Mouse (Mus musculus) midbrain, embryonic 11.5 days (tissue): ENCODE results near the gene AK157302. TPM values are rescaled to one million over a fixed set of nuclear protein-coding genes. Genes with fewer than 3 reads are reported as not detected.
"Not testable (repeated sequence)": the region's sequence is repeated elsewhere in the genome, so short reads cannot be mapped to it uniquely, and the experiment has no call there.

Source experiments
- ATAC-seq: fragments of 200-750 bp; cut with Nextera tagmentation; 2 replicates; pipeline ENCODE4 v1.8.0; 2017; ENCODE audit warnings: moderate TSS enrichment, moderate library complexity; ENCODE audit not compliant: low FRiP score
- DNase-seq: peaks from one replicate; pipeline ENCODE4 v3.0.0; 2015; ENCODE audit warnings: low spot score; ENCODE audit errors: missing footprints
- H3K27ac ChIP-seq: fragments of 300-500 bp; sonication (generic); 2 replicates; pipeline ENCODE4 v1.5.1; 2014; ENCODE audit warnings: low read depth, low read length
- H3K27me3 ChIP-seq: fragments of 300-500 bp; sonication (generic); 2 replicates; pipeline ENCODE4 v1.6.1; 2014; ENCODE audit warnings: mild to moderate bottlenecking, low read length, moderate library complexity, mixed read lengths; ENCODE audit not compliant: control insufficient read depth, insufficient read depth
- H3K36me3 ChIP-seq: fragments of 300-500 bp; sonication (generic); 2 replicates; pipeline ENCODE4 v1.6.1; 2014; ENCODE audit warnings: mild to moderate bottlenecking, low read length, moderate library complexity, mixed read lengths; ENCODE audit not compliant: control insufficient read depth, insufficient read depth
- H3K4me1 ChIP-seq: fragments of 300-500 bp; sonication (generic); 2 replicates; pipeline ENCODE4 v1.6.1; 2014; ENCODE audit warnings: low read length; ENCODE audit not compliant: control insufficient read depth, insufficient read depth
- H3K4me2 ChIP-seq: fragments of 300-500 bp; sonication (generic); 2 replicates; pipeline ENCODE4 v1.6.1; 2014; ENCODE audit warnings: mild to moderate bottlenecking, moderate library complexity
- H3K4me3 ChIP-seq: fragments of 300-500 bp; sonication (generic); 2 replicates; pipeline ENCODE4 v1.5.1; 2014; ENCODE audit warnings: low read depth, low read length
- H3K9ac ChIP-seq: fragments of 300-500 bp; sonication (generic); 2 replicates; pipeline ENCODE4 v1.6.1; 2014; ENCODE audit warnings: low read length
- H3K9me3 ChIP-seq: fragments of 300-500 bp; sonication (generic); 2 replicates; pipeline ENCODE4 v1.6.1; 2016; ENCODE audit warnings: low read length; ENCODE audit not compliant: control insufficient read depth
- WGBS: fragments of 180-500 bp; shearing (Covaris S2); extraction: QIAGEN DNeasy Blood & Tissue Kit; methylation state at CpG from one replicate; pipeline ENCODE4 v1.1.7; 2014; 5-methylcytosine and 5-hydroxymethylcytosine counted together
- polyA plus RNA-seq: library from polyadenylated mRNA; unstranded; fragments of >200 nt; fragmentation: Nextera tagmentation; extraction: Ambion mirVana; gene quantifications from 2 replicates; pipeline ENCODE4 v1.2.1, GENCODE M21; 2014

The AK157302 gene
- polyA plus RNA-seq, 1 experiment from 2014 or later, result 0.66 TPM

DNA sequence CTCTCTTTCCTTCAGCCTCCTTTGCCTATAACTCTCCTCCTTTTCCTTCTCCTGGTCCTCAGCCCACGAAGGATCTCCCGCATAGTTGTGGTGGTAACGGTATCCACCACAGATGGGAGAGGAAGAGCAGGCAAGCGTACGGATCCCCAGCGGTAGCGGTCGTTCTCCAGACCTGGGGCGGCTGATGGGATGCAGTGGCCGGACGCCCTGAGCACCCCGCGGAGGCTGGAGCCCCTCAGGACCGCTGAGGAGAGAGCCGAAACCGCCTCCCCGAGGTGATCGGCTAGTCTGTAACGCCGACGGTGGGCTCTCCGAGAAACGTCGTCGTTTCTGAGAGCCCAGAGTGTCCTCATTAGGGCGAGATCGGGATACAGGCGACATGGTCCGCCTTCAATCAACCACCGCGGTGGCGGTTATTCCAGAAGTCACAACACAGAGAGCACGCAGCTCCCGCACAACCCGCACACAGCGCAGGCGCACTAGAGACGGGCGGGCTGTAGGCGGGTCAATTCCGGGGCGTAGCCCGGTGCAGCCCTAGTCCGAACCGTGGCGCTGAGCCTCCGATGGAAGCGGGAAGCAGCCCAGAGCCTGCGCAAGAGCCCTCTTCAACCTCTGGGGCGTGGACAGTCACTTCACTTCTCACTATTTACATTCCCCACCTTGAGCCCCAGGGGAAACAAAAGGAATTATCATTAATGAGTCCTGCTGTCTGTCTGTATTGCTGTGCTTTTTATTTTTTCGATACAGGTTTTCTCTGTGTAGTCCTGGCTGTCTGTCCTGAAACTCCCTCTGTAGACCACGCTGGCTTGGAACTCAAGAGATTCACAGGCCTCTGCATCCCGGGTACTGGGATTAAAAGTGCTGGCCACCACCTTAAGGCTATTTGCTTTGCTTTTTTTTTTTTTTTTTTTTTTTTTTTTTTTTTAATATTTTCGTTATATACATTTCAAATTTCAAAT lies 26.7 kb upstream of the AK157302 start, which contains the start of gene Nkapl:
Nkapl (minus strand) TSS at position 449 of the 959 bp plus-strand sequence.
- WGBS, result under 1% methylated on average over 54 of the region's 54 CpGs
- peak within 1 kb of the TSS; percentile 70 for H3K9ac ChIP-seq
- H3K36me3 ChIP-seq, result no peaks in the 10 kb centered on the region
- no peaks in the 10 kb centered on the region for H3K9me3 ChIP-seq
- no peaks in the 10 kb centered on the region; the same call in 1 of the 2 replicates for H3K27me3 ChIP-seq
- H3K4me1 ChIP-seq, result 0 out of 2 replicates have a peak, but pooled peaks cover 2% of the 10 kb centered on the region
- ATAC-seq (peak; percentile 99), DNase-seq (peak; percentile 97)
- H3K4me2 ChIP-seq, result peak within 1 kb of the TSS; percentile 67
- H3K27ac ChIP-seq, result 0 out of 2 replicates have a peak within 1 kb of the TSS, but pooled peaks have one; percentile 1
- H3K4me3 ChIP-seq, result peak within 1 kb of the TSS; percentile 42

DNA sequence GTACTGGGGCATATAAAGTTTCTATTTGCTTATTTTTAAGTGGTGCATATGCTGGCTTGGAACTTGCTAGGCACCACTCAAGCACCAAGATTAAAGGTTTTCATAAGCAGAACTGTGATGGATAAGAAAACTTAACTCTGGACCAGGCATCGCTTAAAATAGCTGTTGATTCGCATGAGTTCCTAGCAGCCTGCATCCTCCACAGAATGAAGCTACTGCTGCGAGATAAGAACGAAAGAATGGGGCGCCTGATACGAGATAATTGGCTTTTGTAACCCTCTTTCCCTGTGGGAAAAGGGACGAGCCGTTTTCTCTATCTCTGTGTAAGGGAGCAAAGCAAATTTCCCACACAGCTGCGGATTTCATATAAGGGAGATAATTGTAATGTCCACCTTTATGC lies 25.9 kb upstream of the AK157302 start:
- H3K9me3 ChIP-seq, result no peaks in the 10 kb centered on the region
- H3K4me2 ChIP-seq, result peak overlapping the region; percentile 67; the same call in 1 of the 2 replicates
- no peak overlapping the region for H3K27ac ChIP-seq
- 0 out of 2 replicates have a peak, but pooled peaks cover 2% of the 10 kb centered on the region for H3K4me1 ChIP-seq
- DNase-seq, result peak; percentile 84
- H3K36me3 ChIP-seq, result no peaks in the 10 kb centered on the region
- H3K9ac ChIP-seq, result no peak overlapping the region
- no peak for ATAC-seq
- H3K4me3 ChIP-seq, result no peak overlapping the region
- no peaks in the 10 kb centered on the region; the same call in 1 of the 2 replicates for H3K27me3 ChIP-seq
- 17% methylated on average over 9 of the region's 9 CpGs for WGBS

DNA sequence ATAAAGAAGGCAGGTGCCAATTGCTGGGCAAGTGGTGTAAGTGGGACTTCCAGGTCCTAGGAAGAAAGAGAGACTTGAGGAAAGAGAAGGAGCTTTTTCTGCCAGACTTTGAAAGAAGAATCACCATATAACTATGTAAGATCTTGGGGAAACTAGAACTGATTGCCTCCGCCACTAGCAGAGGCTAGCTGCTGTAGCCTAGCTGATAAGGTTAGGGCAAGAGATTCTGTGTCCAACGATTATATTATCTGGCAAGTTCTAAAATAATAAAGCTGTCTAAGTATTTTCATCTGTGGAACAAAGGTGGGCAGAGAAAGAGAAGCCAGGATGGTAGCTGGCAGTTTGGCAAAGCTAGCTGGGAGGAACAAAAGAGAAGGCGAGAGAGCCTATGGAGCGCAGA lies 22.6 kb upstream of the AK157302 start:
- Histone ChIP-seq H3K4me3 (no peak overlapping the region), H3K36me3 (no peaks in the 10 kb centered on the region), H3K4me1 (0 out of 2 replicates have a peak, but pooled peaks cover 2% of the 10 kb centered on the region), H3K4me2 (no peak overlapping the region), H3K9me3 (no peaks in the 10 kb centered on the region), H3K27ac (no peak overlapping the region), H3K9ac (no peak overlapping the region; the same call in 1 of the 2 replicates), H3K27me3 (no peaks in the 10 kb centered on the region; the same call in 1 of the 2 replicates)
- WGBS, result 26% methylated on average over 4 of the region's 4 CpGs
- DNase-seq (no peak), ATAC-seq (no peak)

DNA sequence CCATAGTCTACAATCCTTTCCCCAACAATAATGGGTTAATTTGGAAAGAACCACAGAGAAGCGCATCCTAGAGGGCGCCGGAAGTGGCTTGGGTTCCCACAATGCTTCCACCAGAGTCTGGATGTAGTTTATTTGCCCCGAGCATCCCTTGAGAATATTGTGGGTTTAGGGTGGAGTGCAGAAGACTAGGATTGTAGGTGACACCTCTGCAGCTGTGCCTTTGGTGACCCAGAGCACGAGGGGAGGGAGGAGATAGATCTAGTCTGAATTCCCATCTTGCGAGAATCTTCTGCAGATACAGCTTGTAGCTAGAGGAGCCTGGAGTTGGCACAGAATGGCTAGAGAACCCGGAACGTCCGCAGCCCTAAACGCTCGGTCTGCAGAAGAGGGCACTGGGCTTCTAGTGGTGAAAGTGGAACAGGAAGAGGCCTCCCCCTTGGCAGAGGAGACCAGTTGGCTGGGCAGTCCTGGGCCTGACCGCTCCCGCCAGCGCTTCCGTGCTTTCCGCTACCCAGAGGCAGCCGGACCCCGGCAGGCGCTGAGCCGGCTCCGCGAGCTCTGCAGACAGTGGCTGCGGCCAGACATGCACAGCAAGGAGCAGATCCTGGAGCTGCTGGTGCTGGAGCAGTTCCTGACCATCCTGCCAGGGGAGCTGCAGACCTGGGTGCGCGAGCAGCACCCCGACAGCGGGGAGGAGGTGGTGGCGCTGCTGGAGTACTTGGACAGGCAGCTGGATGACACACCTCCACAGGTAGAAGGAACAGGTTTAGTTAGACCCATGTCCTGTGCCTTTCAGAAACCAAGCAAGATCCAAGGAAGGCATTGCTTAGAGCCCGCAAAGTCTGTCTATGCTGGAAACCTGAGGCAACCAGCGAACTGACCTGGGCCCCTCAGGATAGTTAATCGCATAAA lies 16.0 kb upstream of the AK157302 start, which contains the start of the genes Zkscan4 and Gm10065:
Zkscan4 (plus strand) TSS at position 149 of the 912 bp plus-strand sequence.
Gm10065 (minus strand) TSS at position 683 of the 912 bp plus-strand sequence.
- 4% methylated on average over 26 of the region's 31 CpGs for WGBS
- DNase-seq (peak; percentile 96), ATAC-seq (peak; percentile 89)
- H3K27ac ChIP-seq, H3K4me1 ChIP-seq, H3K27me3 ChIP-seq, H3K9me3 ChIP-seq, H3K36me3 ChIP-seq: not testable (repeated sequence)
- Histone ChIP-seq H3K9ac (peak within 1 kb of the TSS; percentile 73), H3K4me3 (peak within 1 kb of the TSS; percentile 53), H3K4me2 (peak within 1 kb of the TSS; percentile 58)

DNA sequence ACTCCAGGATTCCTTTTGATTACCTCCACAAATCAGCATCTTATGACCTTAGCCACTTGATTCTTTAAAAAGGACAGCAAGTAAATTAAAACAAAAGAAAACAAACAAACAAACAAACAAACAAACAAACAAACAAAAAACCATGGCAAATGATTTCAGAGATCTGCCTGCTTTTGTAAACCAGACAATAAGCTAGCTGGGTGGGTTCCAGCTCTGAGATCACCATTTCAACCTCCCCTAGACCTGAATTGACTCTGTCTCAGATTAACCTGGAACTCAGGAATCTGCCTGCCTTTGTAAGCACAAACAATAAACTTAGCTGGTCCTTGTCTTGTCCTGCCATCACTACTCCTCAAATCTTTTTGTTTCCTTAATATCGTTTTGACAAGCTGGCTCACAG lies 8.1 kb upstream of the AK157302 start:
- Histone ChIP-seq H3K9me3 (no peaks in the 10 kb centered on the region), H3K27ac (no peak overlapping the region), H3K4me2 (no peak overlapping the region), H3K36me3 (no peaks in the 10 kb centered on the region), H3K4me1 (no peaks in the 10 kb centered on the region), H3K4me3 (no peak overlapping the region), H3K27me3 (no peaks in the 10 kb centered on the region), H3K9ac (no peak overlapping the region)
- WGBS, result 90% methylated on average over 1 of the region's 1 CpGs
- no peak for ATAC-seq
- no peak for DNase-seq

DNA sequence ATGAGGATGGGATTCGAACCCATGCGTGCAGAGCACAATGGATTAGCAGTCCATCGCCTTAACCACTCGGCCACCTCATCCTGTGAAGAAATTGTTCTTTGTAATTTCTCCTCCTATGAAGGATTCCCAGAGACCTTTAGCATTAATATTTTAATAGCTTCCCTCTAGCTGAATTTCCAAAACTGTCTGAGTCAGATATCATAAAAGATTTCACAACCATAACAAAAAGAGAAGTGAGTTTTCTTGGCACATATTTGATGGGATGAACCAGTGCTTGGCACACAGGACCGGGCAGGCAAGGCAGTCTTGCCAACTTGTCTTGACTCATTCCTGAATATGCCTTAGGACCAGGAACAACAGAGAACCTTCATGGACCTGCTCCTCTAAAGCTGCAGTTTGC lies 2.2 kb upstream of the AK157302 start:
- Histone ChIP-seq H3K27ac (no peak overlapping the region), H3K9ac (no peak overlapping the region), H3K36me3 (no peaks in the 10 kb centered on the region), H3K9me3 (no peaks in the 10 kb centered on the region), H3K4me3 (no peak overlapping the region), H3K4me2 (no peak overlapping the region), H3K27me3 (no peaks in the 10 kb centered on the region), H3K4me1 (no peaks in the 10 kb centered on the region)
- ATAC-seq (no peak), DNase-seq (no peak)
- 94% methylated on average over 5 of the region's 5 CpGs for WGBS

DNA sequence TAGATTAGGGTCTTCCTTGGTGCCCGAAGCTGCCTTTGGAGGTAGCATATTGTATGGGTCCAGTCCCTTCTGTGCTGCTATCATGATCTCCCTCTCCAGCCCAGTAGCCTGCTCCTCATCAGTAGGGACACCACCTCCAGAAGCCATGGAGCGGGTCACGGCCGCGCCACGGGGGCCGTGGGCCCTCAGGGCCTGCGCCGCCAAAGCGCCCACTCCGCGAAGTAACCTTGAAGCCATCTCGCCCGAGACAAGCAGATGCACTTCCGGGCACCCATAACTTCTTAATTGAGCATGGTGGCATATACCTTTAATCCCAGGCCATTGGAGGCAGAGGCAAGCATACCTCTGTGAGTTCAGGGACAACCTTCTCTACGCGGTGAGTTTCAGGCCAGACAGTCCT lies 6.2 kb downstream of the AK157302 start, which contains the start of gene Gm11273:
Gm11273 (minus strand) TSS at position 237 of the 400 bp plus-strand sequence.
- H3K36me3 ChIP-seq, H3K4me2 ChIP-seq, ATAC-seq, H3K27me3 ChIP-seq, H3K4me1 ChIP-seq, H3K4me3 ChIP-seq, DNase-seq, H3K27ac ChIP-seq, H3K9ac ChIP-seq, H3K9me3 ChIP-seq: not testable (repeated sequence)
- WGBS, result 94% methylated on average over 17 of the region's 17 CpGs

DNA sequence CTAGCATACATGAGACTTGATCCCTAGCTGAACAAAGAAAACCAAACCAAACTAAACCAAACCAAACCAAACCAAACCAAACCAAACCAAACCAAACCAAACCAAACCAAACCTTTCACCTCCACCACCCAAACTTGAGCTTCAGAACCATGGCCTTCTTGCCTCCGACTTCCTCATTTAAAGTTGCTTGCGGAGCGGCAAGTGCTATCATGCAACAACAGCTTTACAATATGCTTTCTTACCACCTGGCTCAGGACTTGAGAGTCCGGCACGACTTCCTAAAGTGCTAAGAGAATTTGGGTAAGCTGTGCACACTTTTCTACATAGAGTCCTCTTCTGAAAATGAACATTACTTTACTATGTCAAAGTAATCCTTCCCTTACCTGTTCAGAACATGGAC lies 7.3 kb downstream of the AK157302 start:
- DNase-seq, result no peak
- H3K4me2 ChIP-seq, result no peak overlapping the region
- peaks cover 5% of the 10 kb centered on the region; the same call in 1 of the 2 replicates for H3K4me1 ChIP-seq
- no peaks in the 10 kb centered on the region for H3K9me3 ChIP-seq
- no peak overlapping the region for H3K9ac ChIP-seq
- no peak overlapping the region for H3K27ac ChIP-seq
- WGBS, result 89% methylated on average over 5 of the region's 5 CpGs
- no peak for ATAC-seq
- H3K4me3 ChIP-seq, result no peak overlapping the region
- no peaks in the 10 kb centered on the region for H3K36me3 ChIP-seq
- no peaks in the 10 kb centered on the region for H3K27me3 ChIP-seq
